Mouse (Mus musculus): ENCODE data around the gene Neu1. TPM values are rescaled to one million over a fixed set of nuclear protein-coding genes. Genes with fewer than 3 reads are reported as not detected.

Gene Neu1
- 9.7 and 11.0 TPM in 2 replicates for polyA plus RNA-seq (2012; rRNA removed)
- 10.1 and 10.4 TPM in 2 replicates for polyA plus RNA-seq (2014; fragmentation: Nextera tagmentation; extraction: Ambion mirVana)

- Histone ChIP-seq H3K36me3 (replicated peaks; ENCODE audit: control insufficient read depth, insufficient read depth, low read depth) (no peaks in the 10 kb centered on the region), H3K9ac (replicated peaks) (peak within 1 kb of the TSS; percentile 58), H3K4me1 (replicated peaks; ENCODE audit: control insufficient read depth in 2 of 2, insufficient read depth in 2 of 2, low read length in 1 of 2) (peaks cover 2 to 5% of the 10 kb centered on the region in 2 experiments; a peak in 3 of 4 replicates), H3K9me3 (ENCODE audit: control insufficient read depth, low read length) (no peaks in the 10 kb centered on the region), H3K27ac (no peak within 1 kb of the TSS), H3K4me2 (ENCODE audit: low read depth) (peak within 1 kb of the TSS; percentile 89), H3K27me3 (ENCODE audit: control insufficient read depth, insufficient read depth, low read length) (no peaks in the 10 kb centered on the region), H3K4me3 (ENCODE audit: insufficient read depth in 1 of 2, low read depth in 2 of 2, low read length in 2 of 2) (peak within 1 kb of the TSS; percentile 61 to 62)
- peak; percentile 93 to 95 (median 93) for DNase-seq (ENCODE audit: low read depth in 3 of 3, low spot score in 3 of 3)
- ATAC-seq (ENCODE audit: insufficient read depth) = peak; percentile 93
- WGBS (ENCODE audit: insufficient replicate concordance) = under 1% methylated on average over 38 of the region's 38 CpGs
- TF ChIP-seq EP300 (IDR thresholded peaks at IDR 0.05; ENCODE audit: low read depth) (no peak), CTCF (IDR thresholded peaks at IDR 0.05; ENCODE audit: low read depth) (peak; percentile 86)
These were observed at the start of gene Neu1 for GRCm38 (mm10) chr17:34931061-34931734. Gene Neu1, plus strand, starts transcription at chr17:34931253.

DNA sequence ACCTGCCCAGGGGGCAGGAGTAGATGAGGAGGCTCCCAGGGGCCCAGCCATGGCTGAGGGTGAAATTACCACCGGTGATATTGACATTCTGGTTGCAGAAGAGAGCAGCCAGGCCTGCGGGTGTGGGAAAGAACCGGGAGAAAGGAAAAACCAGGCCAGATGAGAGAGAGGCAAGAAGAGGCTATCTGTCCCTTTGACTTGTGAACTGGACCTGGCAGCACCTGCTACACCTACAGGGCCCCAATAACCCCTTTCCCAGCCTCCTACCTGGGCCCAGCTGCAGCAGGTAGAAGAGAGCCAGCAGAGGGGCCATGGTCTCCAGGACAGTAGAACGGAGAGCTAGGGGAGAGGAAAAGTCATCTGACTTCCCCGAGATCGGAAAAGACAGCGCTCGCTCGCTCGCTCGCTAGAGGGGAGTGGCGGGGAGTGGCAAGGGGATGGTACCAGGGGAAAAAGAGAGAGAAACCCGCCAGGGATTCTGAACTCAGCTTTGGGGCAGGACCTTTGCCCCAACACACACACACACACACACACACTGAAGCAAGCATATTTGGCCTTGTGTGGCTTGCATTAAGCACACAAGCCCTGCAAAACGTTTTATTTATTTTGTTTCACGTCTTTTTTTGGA, 49.3 kb upstream of the Neu1 start, which contains the start of gene Gm20547:
Gene Gm20547, minus strand, starts transcription at position 360 of the 628 bp plus-strand sequence.
- no peaks in the 10 kb centered on the region for H3K9me3 ChIP-seq (ENCODE audit: control insufficient read depth, low read length)
- ATAC-seq (ENCODE audit: insufficient read depth) (no peak), DNase-seq (ENCODE audit: low read depth in 3 of 3, low spot score in 3 of 3) (no peak)
- no peaks in the 10 kb centered on the region for H3K36me3 ChIP-seq (replicated peaks; ENCODE audit: control insufficient read depth, insufficient read depth, low read depth)
- H3K27ac ChIP-seq = no peak within 1 kb of the TSS
- peak within 1 kb of the TSS; percentile 15 for H3K9ac ChIP-seq (replicated peaks)
- TF ChIP-seq CTCF (IDR thresholded peaks at IDR 0.05; ENCODE audit: low read depth) (peak; percentile 16; the same call in 1 of the 2 replicates), EP300 (IDR thresholded peaks at IDR 0.05; ENCODE audit: low read depth) (no peak)
- H3K27me3 ChIP-seq (ENCODE audit: control insufficient read depth, insufficient read depth, low read length) = no peaks in the 10 kb centered on the region
- H3K4me3 ChIP-seq (ENCODE audit: insufficient read depth in 1 of 2, low read depth in 2 of 2, low read length in 2 of 2) = peak within 1 kb of the TSS in 1 of 2 experiments; percentile 30; a peak in 2 of 4 replicates
- 14% methylated on average over 15 of the region's 15 CpGs for WGBS (ENCODE audit: insufficient replicate concordance)
- peaks cover 0 to 22% of the 10 kb centered on the region in 2 experiments; a peak in 2 of 4 replicates for H3K4me1 ChIP-seq (replicated peaks; ENCODE audit: control insufficient read depth in 2 of 2, insufficient read depth in 2 of 2, low read length in 1 of 2)
- H3K4me2 ChIP-seq (ENCODE audit: low read depth) = peak within 1 kb of the TSS; percentile 54

DNA sequence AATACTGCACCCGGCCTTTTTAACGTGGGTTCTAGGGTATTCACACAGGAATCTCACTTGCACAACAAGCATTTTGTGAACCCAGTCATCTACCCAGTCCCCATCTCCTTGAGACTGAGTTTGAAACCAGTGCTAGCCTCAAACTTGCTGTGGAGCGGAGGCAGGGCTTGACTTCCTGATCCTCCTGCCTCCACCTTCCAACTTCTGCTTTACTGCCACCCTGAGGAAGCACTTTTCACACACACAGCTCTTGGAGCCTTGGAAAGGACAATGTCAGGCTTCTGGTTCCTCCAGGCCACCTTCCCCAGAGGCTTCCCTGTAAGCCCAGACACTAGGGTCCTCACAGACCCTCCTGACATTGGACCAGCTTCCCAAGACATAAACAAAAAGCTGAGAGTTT, 47.7 kb upstream of the Neu1 start:
- Histone ChIP-seq H3K4me2 (ENCODE audit: low read depth) (no peak overlapping the region), H3K27ac (no peak overlapping the region), H3K9ac (replicated peaks) (no peak overlapping the region), H3K27me3 (ENCODE audit: control insufficient read depth, insufficient read depth, low read length) (no peaks in the 10 kb centered on the region), H3K36me3 (replicated peaks; ENCODE audit: control insufficient read depth, insufficient read depth, low read depth) (no peaks in the 10 kb centered on the region), H3K4me1 (replicated peaks; ENCODE audit: control insufficient read depth in 2 of 2, insufficient read depth in 2 of 2, low read length in 1 of 2) (peaks cover 0 to 22% of the 10 kb centered on the region in 2 experiments; a peak in 2 of 4 replicates), H3K4me3 (ENCODE audit: insufficient read depth in 1 of 2, low read depth in 2 of 2, low read length in 2 of 2) (no peak overlapping the region), H3K9me3 (ENCODE audit: control insufficient read depth, low read length) (no peaks in the 10 kb centered on the region)
- WGBS (ENCODE audit: insufficient replicate concordance) = 53% methylated on average over 3 of the region's 3 CpGs
- TF ChIP-seq EP300 (IDR thresholded peaks at IDR 0.05; ENCODE audit: low read depth) (no peak), CTCF (IDR thresholded peaks at IDR 0.05; ENCODE audit: low read depth) (0 out of 2 replicates have a peak, but pooled peaks have one; percentile 15)
- no peak for ATAC-seq (ENCODE audit: insufficient read depth)
- DNase-seq (ENCODE audit: low read depth in 3 of 3, low spot score in 3 of 3) = no peak

DNA sequence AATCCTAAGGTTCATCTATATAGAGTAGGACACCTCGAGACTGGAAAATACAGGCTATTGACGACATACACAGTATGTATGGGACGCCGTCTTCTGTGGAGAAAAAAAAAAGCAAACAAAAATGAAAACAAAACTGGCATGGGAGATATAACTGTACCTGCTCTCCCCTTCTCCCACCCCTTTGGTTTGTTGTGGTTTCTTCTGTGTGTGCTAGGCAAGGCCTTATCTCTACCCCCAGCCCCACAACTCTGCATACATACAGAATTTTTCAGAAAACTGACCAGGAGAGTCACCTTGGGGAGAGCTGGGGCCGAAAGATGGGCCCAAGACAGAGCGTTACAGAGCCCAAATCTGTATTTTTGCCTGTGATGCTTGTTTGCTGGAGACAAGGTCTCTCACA, 46.3 kb upstream of the Neu1 start:
- H3K27me3 ChIP-seq (ENCODE audit: control insufficient read depth, insufficient read depth, low read length) = no peaks in the 10 kb centered on the region
- TF ChIP-seq CTCF (IDR thresholded peaks at IDR 0.05; ENCODE audit: low read depth) (no peak), EP300 (IDR thresholded peaks at IDR 0.05; ENCODE audit: low read depth) (no peak)
- H3K4me2 ChIP-seq (ENCODE audit: low read depth) = no peak overlapping the region
- peaks cover 0 to 22% of the 10 kb centered on the region in 2 experiments; a peak in 2 of 4 replicates for H3K4me1 ChIP-seq (replicated peaks; ENCODE audit: control insufficient read depth in 2 of 2, insufficient read depth in 2 of 2, low read length in 1 of 2)
- ATAC-seq (ENCODE audit: insufficient read depth) (peak; percentile 18; the same call in 1 of the 2 replicates), DNase-seq (ENCODE audit: low read depth in 3 of 3, low spot score in 3 of 3) (no peak)
- no peaks in the 10 kb centered on the region for H3K9me3 ChIP-seq (ENCODE audit: control insufficient read depth, low read length)
- no peak overlapping the region for H3K9ac ChIP-seq (replicated peaks)
- H3K4me3 ChIP-seq (ENCODE audit: insufficient read depth in 1 of 2, low read depth in 2 of 2, low read length in 2 of 2) = no peak overlapping the region
- H3K27ac ChIP-seq = no peak overlapping the region
- 23% methylated on average over 6 of the region's 6 CpGs for WGBS (ENCODE audit: insufficient replicate concordance)
- no peaks in the 10 kb centered on the region for H3K36me3 ChIP-seq (replicated peaks; ENCODE audit: control insufficient read depth, insufficient read depth, low read depth)

GRCm38 (mm10) chr17:34885615-34886014, 45.4 kb upstream of the Neu1 start:
- Histone ChIP-seq H3K4me3 (ENCODE audit: insufficient read depth in 1 of 2, low read depth in 2 of 2, low read length in 2 of 2) (no peak overlapping the region), H3K36me3 (replicated peaks; ENCODE audit: control insufficient read depth, insufficient read depth, low read depth) (no peaks in the 10 kb centered on the region), H3K27me3 (ENCODE audit: control insufficient read depth, insufficient read depth, low read length) (no peaks in the 10 kb centered on the region), H3K4me1 (replicated peaks; ENCODE audit: control insufficient read depth in 2 of 2, insufficient read depth in 2 of 2, low read length in 1 of 2) (peaks cover 0 to 22% of the 10 kb centered on the region in 2 experiments; a peak in 2 of 4 replicates), H3K4me2 (ENCODE audit: low read depth) (no peak overlapping the region), H3K9me3 (ENCODE audit: control insufficient read depth, low read length) (no peaks in the 10 kb centered on the region), H3K27ac (no peak overlapping the region), H3K9ac (replicated peaks) (no peak overlapping the region)
- DNase-seq (ENCODE audit: low read depth in 3 of 3, low spot score in 3 of 3) (no peak), ATAC-seq (ENCODE audit: insufficient read depth) (no peak)
- 93% methylated on average over 3 of the region's 3 CpGs for WGBS (ENCODE audit: insufficient replicate concordance)
- TF ChIP-seq CTCF (IDR thresholded peaks at IDR 0.05; ENCODE audit: low read depth) (no peak), EP300 (IDR thresholded peaks at IDR 0.05; ENCODE audit: low read depth) (no peak)

Data from liver, embryonic 14.5 days (tissue).